Mouse (Mus musculus): ENCODE measurements around the gene Mgat3.

The Mgat3 gene

GRCm38 (mm10) chr15:80152663-80153062 lies 20.9 kb upstream of the Mgat3 start:
- DNase-seq, result no peak

- no peak for DNase-seq
Measured at GRCm38 (mm10) chr15:80153757-80154156, 19.8 kb upstream of the Mgat3 start.

- DNase-seq, result no peak
Measured at GRCm38 (mm10) chr15:80155707-80156106, 17.8 kb upstream of the Mgat3 start.

GRCm38 (mm10) chr15:80157197-80157943 lies 16.2 kb upstream of the Mgat3 start:
- no peak for DNase-seq

- DNase-seq, result no peak
Measured at GRCm38 (mm10) chr15:80158001-80158706, 15.4 kb upstream of the Mgat3 start.

GRCm38 (mm10) chr15:80158707-80159090 lies 14.8 kb upstream of the Mgat3 start:
- DNase-seq, result peak; percentile 9

GRCm38 (mm10) chr15:80159286-80159901 lies 14.1 kb upstream of the Mgat3 start:
- DNase-seq, result peak; percentile 75

GRCm38 (mm10) chr15:80160223-80160622 lies 13.3 kb upstream of the Mgat3 start:
- DNase-seq, result no peak

- DNase-seq, result no peak
Measured at GRCm38 (mm10) chr15:80160726-80161125, 12.8 kb upstream of the Mgat3 start.

- DNase-seq, result no peak
Measured at GRCm38 (mm10) chr15:80161199-80161598, 12.3 kb upstream of the Mgat3 start.

GRCm38 (mm10) chr15:80162401-80162964 lies 11.0 kb upstream of the Mgat3 start:
- no peak for DNase-seq

GRCm38 (mm10) chr15:80163274-80163673 lies 10.2 kb upstream of the Mgat3 start:
- DNase-seq, result no peak

GRCm38 (mm10) chr15:80163716-80164115 lies 9.8 kb upstream of the Mgat3 start:
- no peak for DNase-seq

- no peak for DNase-seq
Measured at GRCm38 (mm10) chr15:80165396-80165795, 8.1 kb upstream of the Mgat3 start.

GRCm38 (mm10) chr15:80169484-80169883 lies 4.0 kb upstream of the Mgat3 start:
- no peak for DNase-seq

GRCm38 (mm10) chr15:80170357-80170756 lies 3.2 kb upstream of the Mgat3 start:
- DNase-seq, result no peak

- peak; percentile 51 for DNase-seq
Measured at GRCm38 (mm10) chr15:80171286-80171685, 2.2 kb upstream of the Mgat3 start.

GRCm38 (mm10) chr15:80171791-80172190 lies 1.7 kb upstream of the Mgat3 start:
- DNase-seq, result peak; percentile 19

GRCm38 (mm10) chr15:80173781-80174597 lies 468 bp downstream of the Mgat3 start:
- DNase-seq, result peak; percentile 72

- DNase-seq, result no peak
Measured at GRCm38 (mm10) chr15:80174598-80174875, 1.0 kb downstream of the Mgat3 start.

GRCm38 (mm10) chr15:80175316-80175715 lies 1.8 kb downstream of the Mgat3 start:
- no peak for DNase-seq

- no peak for DNase-seq
Measured at GRCm38 (mm10) chr15:80175756-80176155, 2.2 kb downstream of the Mgat3 start.

GRCm38 (mm10) chr15:80181561-80181960 lies 8.0 kb downstream of the Mgat3 start:
- DNase-seq, result no peak

All from embryo, embryonic 11 days (tissue).